Mouse (Mus musculus) bone marrow macrophage, adult 2 months (primary cell): ENCODE data around the gene Zbtb8os. TPM values are rescaled to one million over a fixed set of nuclear protein-coding genes. Genes with fewer than 3 reads are reported as not detected.
"Not testable (repeated sequence)": the region's sequence is repeated elsewhere in the genome, so short reads cannot be mapped to it uniquely, and the experiment has no call there.

Experiments used
- H3K27ac ChIP-seq: 2 replicates; pipeline ENCODE4 v1.5.1; 2012; ENCODE audit warnings: low read depth, low read length; ENCODE audit not compliant: insufficient read depth
- H3K4me1 ChIP-seq: 2 replicates; pipeline ENCODE4 v1.6.1; 2012; ENCODE audit warnings: low read length; ENCODE audit not compliant: control insufficient read depth, insufficient read depth
- H3K4me3 ChIP-seq: 2 replicates; pipeline ENCODE4 v1.5.1; 2012; ENCODE audit warnings: mild to moderate bottlenecking, low read length, moderate library complexity; ENCODE audit not compliant: insufficient read depth
- CTCF ChIP-seq: IDR thresholded peaks from 2 replicates; pipeline ENCODE4 v1.5.1; 2012; ENCODE audit warnings: low read depth, mild to moderate bottlenecking, low read length, moderate library complexity
- POLR2A ChIP-seq: IDR thresholded peaks from 2 replicates; pipeline ENCODE4 v1.6.1; 2012; ENCODE audit warnings: mild to moderate bottlenecking, low read depth, low read length, borderline replicate concordance
- polyA plus RNA-seq: library from polyadenylated mRNA; stranded (reverse); fragments of >200 nt; gene quantifications from 2 replicates; pipeline ENCODE4 v1.2.4, GENCODE M21; 2012; ENCODE audit not compliant: missing spikeins, insufficient read depth, insufficient read length

Zbtb8os gene
- polyA plus RNA-seq, 1 experiment, result 76.9 TPM

GRCm38 (mm10) chr4:129351111-129351510 lies 15.6 kb downstream of the Zbtb8os start:
- no peak overlapping the region for H3K27ac ChIP-seq
- H3K4me1 ChIP-seq, result peaks cover 9% of the 10 kb centered on the region
- TF ChIP-seq POLR2A, result no peak
- TF ChIP-seq CTCF, result no peak
- H3K4me3 ChIP-seq, result no peak overlapping the region

GRCm38 (mm10) chr4:129353176-129353575 lies 17.7 kb downstream of the Zbtb8os start:
- TF ChIP-seq CTCF, result no peak
- Histone ChIP-seq H3K27ac (no peak overlapping the region), H3K4me1 (peaks cover 6% of the 10 kb centered on the region), H3K4me3 (no peak overlapping the region)

- TF ChIP-seq CTCF, result no peak
- no peak for TF ChIP-seq POLR2A
- H3K4me3 ChIP-seq, result no peak overlapping the region
- H3K4me1 ChIP-seq, result peaks cover 6% of the 10 kb centered on the region
- H3K27ac ChIP-seq, result no peak overlapping the region
These were observed 18.7 kb downstream of the Zbtb8os start for GRCm38 (mm10) chr4:129354236-129354635.

GRCm38 (mm10) chr4:129357613-129358163 lies 22.2 kb downstream of the Zbtb8os start:
- H3K4me3 ChIP-seq, result no peak overlapping the region
- no peak overlapping the region for H3K27ac ChIP-seq
- peaks cover 6% of the 10 kb centered on the region for H3K4me1 ChIP-seq
- TF ChIP-seq CTCF, result no peak
- TF ChIP-seq POLR2A, result no peak

- not testable (repeated sequence) for H3K4me3 ChIP-seq, H3K27ac ChIP-seq, H3K4me1 ChIP-seq
These were observed 26.7 kb downstream of the Zbtb8os start for GRCm38 (mm10) chr4:129362238-129362637.

- H3K4me1 ChIP-seq, result 0 out of 2 replicates have a peak, but pooled peaks cover 6% of the 10 kb centered on the region
- H3K27ac ChIP-seq, result no peak overlapping the region
- TF ChIP-seq CTCF (no peak), POLR2A (no peak)
- no peak overlapping the region for H3K4me3 ChIP-seq
These were observed 27.3 kb downstream of the Zbtb8os start for GRCm38 (mm10) chr4:129362771-129363170.

- Histone ChIP-seq H3K4me3 (no peak overlapping the region), H3K27ac (no peak overlapping the region), H3K4me1 (0 out of 2 replicates have a peak, but pooled peaks cover 6% of the 10 kb centered on the region)
- no peak for TF ChIP-seq CTCF
- TF ChIP-seq POLR2A, result no peak
These were observed 28.0 kb downstream of the Zbtb8os start for GRCm38 (mm10) chr4:129363463-129363862.

- Histone ChIP-seq H3K4me1 (0 out of 2 replicates have a peak, but pooled peaks cover 6% of the 10 kb centered on the region), H3K4me3 (no peak overlapping the region), H3K27ac (no peak overlapping the region)
- TF ChIP-seq CTCF (no peak), POLR2A (no peak)
These were observed 28.9 kb downstream of the Zbtb8os start for GRCm38 (mm10) chr4:129364379-129364778.

- H3K27ac ChIP-seq, result 0 out of 2 replicates have a peak overlapping the region, but pooled peaks have one; percentile 16
- H3K4me3 ChIP-seq, result peak overlapping the region; percentile 45
- 0 out of 2 replicates have a peak, but pooled peaks cover 6% of the 10 kb centered on the region for H3K4me1 ChIP-seq
- TF ChIP-seq POLR2A (no peak), CTCF (no peak)
These were observed 29.7 kb downstream of the Zbtb8os start for GRCm38 (mm10) chr4:129365224-129365623.

- TF ChIP-seq POLR2A (no peak), CTCF (no peak)
These were observed 35.9 kb downstream of the Zbtb8os start for GRCm38 (mm10) chr4:129371391-129371790.

More at GRCm38 (mm10) chr4:129371391-129371790, 35.9 kb downstream of the Zbtb8os start:
- Histone ChIP-seq H3K27ac (no peak overlapping the region), H3K4me1 (peaks cover 8% of the 10 kb centered on the region), H3K4me3 (no peak overlapping the region)
